Mouse (Mus musculus): ENCODE measurements around the gene Pramel1.
"Not testable (repeated sequence)": the region's sequence is repeated elsewhere in the genome, so short reads cannot be mapped to it uniquely, and the experiment has no call there.

Gene Pramel1

DNA sequence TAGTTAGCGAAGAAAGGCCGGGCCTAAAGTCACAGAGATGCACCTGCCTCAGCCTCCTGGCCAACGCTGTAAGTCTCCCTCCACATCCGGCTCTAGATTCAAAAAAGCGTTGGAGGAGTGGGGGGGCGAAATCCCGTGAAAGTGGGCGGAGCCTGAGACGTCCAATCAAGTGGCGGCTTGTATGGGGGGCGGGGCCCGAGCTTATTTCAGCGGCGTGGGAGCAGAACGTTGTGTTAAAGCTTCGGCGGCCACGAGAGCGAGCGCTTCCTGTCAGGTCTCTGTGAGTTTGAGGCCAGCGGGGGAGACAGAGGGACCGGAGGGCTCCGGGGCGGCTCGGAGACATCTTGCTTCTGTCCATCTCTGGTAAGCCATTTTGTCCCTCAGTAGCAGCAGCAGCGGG, at the start of gene Pramel1:
Gene Pramel1 (plus strand): TSS at position 248 of the 400 bp plus-strand sequence.
- DNase-seq (ENCODE audit: low spot score): no peak

DNA sequence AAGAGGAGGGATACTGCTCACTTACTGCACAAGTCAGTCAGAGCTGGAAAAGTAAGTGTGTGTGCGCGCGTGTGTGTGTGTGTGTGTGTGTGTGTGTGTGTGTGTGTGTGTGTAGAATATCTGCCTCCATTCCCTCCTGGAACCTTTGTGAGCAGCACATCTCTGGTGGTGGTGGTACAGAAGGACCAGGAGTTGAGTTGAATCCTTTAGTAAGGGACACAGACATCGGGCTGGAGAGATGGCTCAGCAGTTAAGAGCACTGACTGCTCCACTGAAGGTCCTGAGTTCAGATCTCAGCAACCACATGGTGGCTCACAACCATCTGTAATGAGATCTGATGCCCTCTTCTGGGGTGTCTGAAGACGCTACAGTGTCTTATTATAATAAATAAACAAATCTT, 48.7 kb upstream of the Pramel1 start:
- DNase-seq (ENCODE audit: low spot score): not testable (repeated sequence)

DNA sequence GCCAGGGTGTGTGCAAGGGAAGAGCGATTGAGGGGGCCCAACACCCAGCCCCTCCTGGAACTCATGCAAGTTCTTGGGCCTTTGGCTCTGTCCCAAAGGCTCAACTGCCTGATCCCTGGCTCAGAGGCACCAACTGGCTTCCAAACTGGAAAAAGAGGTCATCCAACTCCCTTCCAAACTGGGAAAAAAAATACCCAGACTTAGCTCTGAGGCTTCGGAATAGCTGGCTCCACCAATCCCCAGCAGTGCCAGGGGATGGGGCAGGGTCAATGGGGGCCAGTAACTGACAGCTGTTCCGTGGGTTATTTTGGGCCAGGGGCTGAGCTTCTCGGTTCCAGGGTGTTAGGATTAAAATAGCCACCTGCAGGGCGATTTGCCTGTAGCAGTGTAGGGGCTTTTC, 45.5 kb upstream of the Pramel1 start:
- DNase-seq (ENCODE audit: low spot score): no peak

DNA sequence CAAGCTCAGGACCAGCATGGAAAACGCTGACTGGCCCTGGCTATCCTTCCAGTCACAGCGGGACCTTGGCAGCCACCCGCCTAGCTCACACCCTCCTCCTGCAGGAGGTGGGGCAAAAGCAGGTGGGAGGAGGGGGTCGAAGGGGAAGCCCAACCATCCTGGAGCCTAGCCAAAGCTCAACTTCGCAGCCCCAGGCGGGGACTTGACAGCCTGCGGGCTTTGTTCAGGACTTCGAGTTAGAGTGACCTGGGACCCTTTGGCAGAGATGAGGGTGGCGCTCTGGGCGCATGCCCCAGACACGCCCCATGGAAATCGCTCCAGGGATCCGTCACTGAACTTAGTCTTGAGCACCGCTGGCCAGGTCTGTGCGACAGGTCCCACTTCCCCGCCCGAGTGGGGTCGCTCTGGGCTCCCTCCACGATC, 44.7 kb upstream of the Pramel1 start, which contains the start of gene Lrrc38:
Gene Lrrc38 (plus strand): TSS at position 274 of the 423 bp plus-strand sequence.
- peak; percentile 49 for DNase-seq (ENCODE audit: low spot score)

DNA sequence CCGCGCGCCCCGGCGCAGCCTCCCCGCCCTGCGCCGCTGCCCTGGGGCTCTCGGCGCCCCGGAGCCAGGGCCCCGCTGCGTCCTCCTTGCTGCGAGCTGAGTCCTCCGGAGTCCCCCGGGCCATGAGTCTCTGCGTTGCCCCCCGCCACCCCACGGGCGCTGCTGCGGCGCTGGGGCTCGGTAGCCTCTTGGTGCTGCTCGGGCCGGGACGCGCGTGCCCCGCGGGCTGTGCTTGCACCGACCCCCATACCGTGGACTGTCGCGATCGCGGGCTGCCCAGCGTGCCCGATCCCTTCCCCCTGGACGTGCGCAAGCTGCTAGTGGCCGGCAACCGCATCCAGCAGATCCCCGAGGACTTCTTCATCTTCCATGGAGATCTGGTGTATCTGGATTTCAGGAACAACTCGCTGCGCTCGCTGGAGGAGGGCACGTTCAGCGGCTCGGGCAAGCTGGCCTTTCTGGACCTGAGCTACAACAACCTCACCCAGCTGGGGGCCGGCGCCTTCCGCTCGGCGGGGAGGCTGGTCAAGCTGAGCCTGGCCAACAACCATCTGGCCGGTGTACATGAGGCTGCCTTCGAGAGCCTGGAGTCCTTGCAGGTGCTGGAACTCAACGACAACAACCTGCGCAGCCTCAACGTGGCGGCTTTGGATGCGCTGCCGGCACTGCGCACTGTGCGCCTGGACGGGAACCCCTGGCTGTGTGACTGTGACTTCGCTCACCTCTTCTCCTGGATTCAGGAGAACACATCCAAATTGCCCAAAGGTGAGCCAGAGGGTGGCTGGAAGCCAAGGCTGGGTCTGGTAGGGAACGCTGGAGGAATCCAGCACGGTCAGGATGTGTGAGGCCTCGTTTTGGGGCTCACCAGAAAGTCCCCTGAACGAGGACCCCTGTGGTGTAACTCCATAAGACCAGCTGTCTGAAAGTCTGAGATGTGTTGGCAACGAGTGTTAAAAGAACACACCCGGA, 43.9 kb upstream of the Pramel1 start:
- DNase-seq (ENCODE audit: low spot score): peak; percentile 25

DNA sequence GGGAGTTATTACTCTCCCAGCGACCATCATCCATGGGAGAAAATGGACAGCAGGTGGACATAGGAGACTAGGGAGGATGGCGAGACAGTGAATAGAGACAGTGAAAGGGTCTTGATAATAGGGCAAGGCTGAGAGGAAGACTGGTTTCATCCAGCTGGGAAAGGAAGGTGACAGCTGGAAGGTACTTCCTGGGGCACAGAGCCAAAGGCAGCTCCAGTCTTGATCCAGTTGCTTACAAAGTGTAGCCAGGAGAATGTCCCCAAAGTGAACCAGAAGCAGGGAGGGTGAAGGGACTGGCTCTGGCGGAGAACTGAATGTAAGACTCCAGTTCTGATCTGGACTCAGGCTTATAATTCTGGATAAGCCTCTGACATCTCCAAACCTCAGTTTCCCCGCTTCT, 41.9 kb upstream of the Pramel1 start:
- DNase-seq (ENCODE audit: low spot score): no peak

DNA sequence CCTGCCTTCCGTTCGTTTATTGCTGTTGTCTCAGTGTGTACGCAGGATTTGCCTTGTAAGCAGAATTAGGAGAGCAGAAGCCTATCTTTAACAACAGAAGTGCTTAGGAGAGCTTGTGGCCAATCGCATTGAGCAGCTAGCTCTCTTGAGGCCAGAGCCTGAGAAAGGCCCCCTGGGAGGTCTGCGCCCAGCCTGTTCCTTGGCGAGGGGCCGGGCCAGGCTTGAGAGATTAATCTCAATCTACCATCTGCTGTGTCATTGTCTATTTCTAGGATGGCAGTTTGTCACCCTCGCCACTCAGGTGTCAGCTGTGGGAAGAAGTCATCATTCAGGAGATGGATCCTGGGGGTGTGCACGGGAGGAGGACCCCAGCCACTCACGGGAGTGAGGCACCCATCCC, 32.7 kb upstream of the Pramel1 start:
- DNase-seq (ENCODE audit: low spot score): no peak

DNA sequence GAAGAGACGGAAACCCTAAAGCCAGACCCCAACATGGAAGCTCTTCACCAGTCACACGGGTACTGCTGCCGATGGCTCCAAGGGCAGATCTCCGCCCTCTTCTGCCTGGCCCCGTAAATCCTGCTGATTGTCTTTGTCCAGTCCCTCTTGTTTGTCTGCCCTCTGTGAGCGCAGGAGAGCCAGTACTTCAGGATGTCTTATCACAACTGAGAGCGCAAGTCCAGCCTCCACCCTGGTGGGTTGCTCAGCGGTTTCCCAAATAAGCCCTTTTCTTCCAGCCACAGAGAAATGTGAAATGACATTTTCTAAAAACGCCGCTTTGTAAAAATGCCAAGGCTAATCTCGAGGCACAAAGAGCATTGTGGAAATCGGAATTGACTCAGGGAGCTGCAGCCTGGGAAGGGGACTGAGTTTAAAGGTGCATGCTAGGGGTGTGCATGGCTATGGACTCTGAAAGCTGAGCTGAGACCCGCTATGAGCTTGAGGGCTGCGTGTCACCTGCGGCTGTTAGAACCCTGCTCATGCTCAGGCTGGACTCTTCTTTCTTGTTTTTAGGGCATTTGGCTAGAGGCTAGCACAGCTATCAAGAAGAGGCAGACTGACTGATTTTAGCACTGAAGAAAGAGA, 27.7 kb upstream of the Pramel1 start:
- DNase-seq (ENCODE audit: low spot score): peak; percentile 18

DNA sequence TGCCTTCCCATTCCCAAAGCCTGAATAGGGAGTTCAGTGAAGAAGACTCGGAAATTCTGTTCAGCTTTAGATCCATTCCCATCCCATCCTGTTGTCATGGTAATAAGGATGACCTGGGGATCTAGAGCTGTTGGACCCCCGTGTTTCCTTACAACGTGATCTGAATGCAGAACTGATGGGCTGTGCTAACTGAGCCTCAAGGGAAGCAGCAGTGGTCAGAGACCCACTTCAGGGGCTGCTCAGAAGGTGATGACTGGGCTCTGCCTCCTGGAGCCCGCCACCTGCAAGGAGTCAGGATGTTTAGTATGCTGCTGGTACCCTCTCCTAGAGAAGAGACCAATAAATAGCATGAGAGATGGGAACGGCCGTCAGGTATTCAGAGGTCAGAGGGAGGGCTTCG, 14.7 kb upstream of the Pramel1 start:
- DNase-seq (ENCODE audit: low spot score): peak; percentile 68

DNA sequence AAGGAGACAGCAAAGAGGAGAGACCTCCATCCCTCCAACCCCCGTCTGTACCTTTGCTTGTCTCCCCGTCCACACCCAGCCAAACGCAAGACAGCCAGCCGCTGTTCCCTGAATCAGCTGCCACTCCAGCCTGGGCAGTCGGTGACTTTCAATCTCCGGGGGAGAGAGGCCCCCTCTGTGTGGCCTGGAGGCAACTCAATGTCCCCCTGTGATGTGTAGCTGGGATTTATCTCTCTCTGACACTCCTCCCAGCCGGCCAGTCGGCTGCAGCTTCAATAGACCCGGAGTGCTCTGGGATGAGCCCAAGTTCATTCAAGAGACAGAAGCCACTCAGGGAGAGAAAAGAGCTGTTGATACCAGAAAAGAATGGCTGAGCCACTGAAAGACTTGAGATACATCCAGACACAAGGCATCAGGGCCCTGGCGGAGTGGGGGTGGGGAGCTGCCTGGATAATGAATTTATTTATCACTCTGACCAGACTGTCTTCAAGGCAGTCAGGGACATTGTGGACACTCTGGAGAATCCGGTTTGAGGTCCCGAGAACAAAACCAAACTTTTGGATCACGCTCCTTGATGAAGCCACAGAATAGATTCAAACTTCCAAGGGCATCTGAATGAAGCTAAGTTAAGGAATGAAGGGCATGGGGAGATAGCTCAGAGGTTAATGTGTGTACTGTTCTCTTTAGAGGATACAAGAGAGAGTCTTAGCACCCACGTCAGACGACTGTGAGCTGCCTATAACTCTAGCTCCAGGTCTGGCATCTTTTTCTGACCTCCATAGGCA, 14.1 kb upstream of the Pramel1 start:
- DNase-seq (ENCODE audit: low spot score): peak; percentile 72

DNA sequence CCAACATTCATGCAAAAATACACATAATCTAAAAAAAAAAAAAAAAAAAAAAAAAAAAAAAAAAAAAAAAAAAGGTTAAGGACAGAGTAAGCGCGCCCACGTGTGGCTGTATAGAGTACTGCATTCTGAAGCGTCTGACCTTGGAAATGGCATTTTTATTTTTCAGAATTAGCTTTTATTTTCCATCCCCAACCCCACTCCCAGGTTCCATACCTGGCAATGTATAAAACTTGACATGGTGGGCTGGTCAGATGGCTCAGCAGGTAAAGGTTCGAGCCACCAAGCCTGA, 13.6 kb upstream of the Pramel1 start:
- DNase-seq (ENCODE audit: low spot score): peak; percentile 72

DNA sequence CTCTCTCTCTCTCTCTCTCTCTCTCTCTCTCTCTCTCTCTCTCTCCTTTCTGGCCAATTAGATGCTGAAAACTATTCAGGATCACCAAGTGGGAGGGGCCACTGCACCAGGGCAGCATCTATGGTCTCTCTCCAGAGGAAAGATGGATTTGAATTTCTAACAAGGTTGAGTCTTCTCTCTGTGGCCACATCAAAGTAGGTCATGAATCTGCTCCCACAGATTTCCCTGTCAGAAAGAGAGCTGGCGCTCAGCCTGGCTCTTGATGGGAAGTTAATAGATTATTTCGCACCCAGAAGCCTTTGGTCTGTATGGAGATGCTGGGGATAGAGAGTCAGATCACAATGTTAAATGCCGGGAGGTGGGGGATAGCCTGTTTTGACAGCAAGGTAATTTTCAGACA, 12.1 kb upstream of the Pramel1 start:
- no peak for DNase-seq (ENCODE audit: low spot score)

DNA sequence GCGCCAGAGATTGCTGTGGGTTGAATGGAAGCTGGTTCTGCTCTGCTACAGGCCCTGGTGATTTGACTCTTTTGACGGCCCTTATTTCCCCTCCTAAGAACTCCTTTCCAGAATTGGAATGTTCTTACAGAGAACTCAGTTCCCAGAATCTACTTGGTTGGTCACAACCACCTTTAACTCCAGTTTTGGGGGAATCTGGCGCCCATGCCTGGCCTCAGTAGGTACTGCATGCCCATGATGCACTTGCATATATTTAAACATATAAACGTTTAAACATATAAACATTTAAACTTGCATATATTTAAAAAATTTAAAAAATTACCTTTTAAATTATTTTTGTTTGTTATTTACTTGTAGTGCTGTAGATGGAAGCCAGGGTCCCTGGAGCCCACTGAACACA, 10.6 kb upstream of the Pramel1 start:
- DNase-seq (ENCODE audit: low spot score): peak; percentile 37

DNA sequence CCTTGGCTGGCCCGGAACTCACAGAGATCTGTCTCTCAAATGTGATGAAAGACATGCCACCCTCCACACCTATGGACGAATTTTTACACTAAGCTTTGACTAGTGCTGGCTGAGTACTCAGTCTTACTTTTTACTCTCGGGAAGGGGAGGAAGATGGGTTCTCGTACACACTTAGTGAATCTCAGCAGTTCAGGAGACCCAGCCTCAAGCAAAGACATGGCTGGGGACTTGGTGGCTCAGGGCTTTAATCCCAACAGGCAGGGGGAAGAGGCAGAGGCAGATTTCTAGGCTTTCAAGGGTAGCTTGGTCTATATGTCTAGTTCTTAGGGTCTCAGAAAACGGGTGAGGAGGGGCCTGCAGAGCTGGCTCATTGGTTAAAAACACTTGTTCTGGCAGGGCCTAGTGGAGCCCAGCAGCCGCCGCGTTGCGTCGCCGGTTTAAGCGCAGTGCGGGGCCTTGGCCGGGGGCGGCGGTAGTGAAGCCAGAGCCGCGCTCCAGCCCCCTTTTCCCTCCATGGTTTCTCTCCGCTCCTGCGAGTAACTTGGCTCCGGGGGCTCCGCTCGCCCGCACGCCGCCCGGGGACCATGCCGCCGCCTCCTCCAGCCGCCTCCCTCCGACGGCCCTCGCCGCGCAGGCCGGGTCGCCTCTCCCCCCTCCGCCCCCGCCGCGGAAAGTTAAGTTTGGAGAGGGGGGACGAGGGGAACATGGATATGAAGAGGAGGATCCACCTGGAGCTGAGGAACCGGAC, 5.1 kb upstream of the Pramel1 start:
- DNase-seq (ENCODE audit: low spot score): peak; percentile 81

DNA sequence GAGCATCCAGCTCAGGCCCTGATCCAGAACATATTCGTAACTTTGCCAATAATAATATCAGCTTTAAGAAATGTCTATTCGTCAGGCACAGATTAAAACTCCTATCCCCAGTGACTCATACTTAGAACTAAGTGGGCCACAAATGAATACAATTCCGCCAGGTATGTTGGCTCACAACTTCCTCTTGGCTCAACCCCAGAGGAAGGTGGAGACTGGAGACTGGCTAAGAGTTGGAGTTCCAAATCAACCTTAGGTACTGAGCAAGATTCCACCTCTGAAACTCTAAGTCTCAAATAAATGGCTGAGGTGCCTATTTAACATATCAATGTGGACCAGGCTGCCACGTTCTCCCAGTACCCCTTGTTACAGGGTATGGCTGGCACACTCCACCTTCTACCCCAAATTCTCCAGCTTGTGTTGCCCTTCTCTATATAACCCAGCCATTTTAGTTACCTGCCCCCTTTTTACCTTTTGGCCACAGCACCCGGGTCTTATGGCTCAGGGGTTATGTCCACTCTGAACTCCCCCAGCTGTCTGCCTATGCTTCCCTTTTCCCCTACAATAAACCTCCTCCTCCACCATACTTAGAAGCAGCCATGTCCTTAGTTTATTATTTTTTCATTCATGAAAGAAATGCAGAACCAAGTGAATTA, 17.5 kb downstream of the Pramel1 start:
- no peak for DNase-seq (ENCODE audit: low spot score)

DNA sequence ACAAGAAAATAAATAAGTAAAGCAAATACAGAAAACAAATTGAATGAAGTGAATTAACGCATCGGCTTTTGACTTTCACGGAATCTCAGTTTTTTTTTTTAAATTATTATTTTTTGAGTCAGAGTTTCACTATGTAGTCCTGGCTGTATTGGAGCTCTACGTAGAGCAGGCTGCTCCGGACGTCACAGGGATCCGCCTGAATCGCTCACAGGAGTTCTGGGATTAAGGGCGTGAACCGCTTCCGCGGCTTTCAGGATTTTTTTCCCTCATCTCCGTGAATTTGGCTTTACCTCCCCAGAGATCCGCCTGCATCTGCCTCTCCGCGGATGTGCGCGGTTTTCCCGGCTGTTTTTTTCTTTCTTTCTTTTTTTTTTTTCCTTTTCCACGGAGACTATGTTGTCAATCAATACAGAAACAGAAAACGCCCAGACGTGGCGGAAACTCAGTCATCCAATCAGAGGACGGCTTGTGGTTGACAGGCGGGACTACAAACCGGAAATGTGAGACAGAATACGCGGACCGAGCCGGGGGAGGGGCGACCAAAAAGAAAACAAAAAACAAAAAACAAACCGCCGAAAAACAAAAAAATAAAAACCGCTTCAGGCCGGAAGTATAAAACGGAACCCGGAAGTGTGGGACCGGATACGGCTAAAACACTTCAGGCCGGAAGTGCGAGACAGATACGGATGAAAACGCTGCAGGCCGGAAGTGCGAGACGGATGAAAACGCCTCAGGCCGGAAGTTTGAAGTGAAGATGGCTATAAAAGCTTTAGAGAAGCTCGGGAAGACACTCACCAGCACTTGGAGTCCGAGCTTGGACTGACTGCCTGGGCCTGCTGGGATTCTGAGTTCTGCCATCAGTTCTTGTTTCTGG, 18.2 kb downstream of the Pramel1 start, which contains the start of gene Pramef8:
Gene Pramef8 (plus strand): TSS at position 208 of the 874 bp plus-strand sequence.
- DNase-seq (ENCODE audit: low spot score): peak; percentile 94

DNA sequence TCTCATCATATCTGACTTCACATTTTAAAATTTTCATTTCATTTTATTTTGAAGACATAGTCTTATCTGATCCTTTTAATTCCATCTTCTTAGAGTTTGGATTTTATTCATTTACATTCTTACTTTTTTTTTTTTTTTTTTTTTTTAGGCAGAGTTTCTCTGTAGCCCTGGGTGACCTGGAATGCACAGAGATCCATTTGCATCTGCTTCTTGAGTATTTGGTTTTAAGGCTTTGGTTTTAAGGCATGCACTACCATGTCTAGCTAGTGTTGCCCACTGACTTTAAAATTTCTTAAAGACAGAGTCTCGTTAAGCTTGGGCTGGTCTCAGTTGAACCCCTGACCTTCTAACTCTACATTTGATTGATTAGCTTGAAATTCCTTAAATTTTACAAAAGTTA, 19.4 kb downstream of the Pramel1 start:
- DNase-seq (ENCODE audit: low spot score): no peak

DNA sequence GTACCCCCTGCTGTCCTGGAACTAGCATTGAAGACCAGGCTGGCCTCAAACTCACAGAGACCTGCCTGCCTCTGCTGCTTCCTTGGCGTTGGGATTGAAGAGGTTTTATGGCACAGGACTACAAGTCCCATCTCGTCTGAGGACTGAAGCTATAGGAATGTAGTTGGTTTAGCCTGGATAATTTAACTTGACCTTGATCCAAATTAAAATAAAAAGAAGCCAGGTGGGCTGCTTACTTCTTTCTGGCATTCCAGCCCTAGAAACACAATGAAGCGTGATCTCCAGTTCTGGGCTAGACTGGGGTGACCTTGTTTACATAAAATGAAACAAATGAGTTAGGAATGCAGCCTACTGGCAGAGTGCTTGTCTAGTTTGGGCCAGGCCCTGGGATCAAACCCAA, 19.9 kb downstream of the Pramel1 start:
- DNase-seq (ENCODE audit: low spot score): no peak

DNA sequence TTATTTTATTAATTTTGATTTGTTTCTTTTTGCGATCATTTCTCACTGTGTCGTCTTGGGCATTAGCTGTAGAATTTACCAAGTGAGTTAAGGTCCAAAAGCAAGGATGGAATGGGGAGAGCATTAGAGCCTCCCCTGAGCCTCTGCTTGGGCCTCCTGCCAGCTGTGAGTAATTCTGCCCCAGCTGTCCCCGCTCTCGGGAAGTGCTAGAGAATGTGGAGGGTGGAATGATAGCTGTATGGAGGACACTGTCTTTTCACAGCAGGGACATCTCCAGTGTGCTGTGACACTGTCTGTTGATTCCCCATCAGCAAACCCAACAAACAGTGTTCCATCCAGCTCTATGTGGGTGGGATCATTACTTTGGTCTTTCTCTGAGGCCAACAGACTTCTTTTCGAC, 32.5 kb downstream of the Pramel1 start:
- not testable (repeated sequence) for DNase-seq (ENCODE audit: low spot score)

All from embryo, embryonic 10.5 days (tissue).